Mouse (Mus musculus) ES-CJ7 (cell line): ENCODE data around the gene Spata7.
A peak's percentile ranks its signal among the peaks of the same experiment; 100 is the strongest.

Source experiments
- DNase-seq: peaks from one replicate; pipeline ENCODE4 v3.0.0; 2011; ENCODE audit warnings: low read depth, low spot score

The Spata7 gene

GRCm38 (mm10) chr12:98670429-98670828, 42.5 kb downstream of the Spata7 start:
- peak; percentile 29 for DNase-seq

GRCm38 (mm10) chr12:98673879-98674278, 45.9 kb downstream of the Spata7 start:
- DNase-seq = peak; percentile 23

GRCm38 (mm10) chr12:98674627-98675143, 46.7 kb downstream of the Spata7 start:
- DNase-seq = peak; percentile 91

- DNase-seq = no peak
Measured at GRCm38 (mm10) chr12:98676861-98677260, 48.9 kb downstream of the Spata7 start.

GRCm38 (mm10) chr12:98677336-98677735, 49.4 kb downstream of the Spata7 start:
- no peak for DNase-seq

- no peak for DNase-seq
Measured at GRCm38 (mm10) chr12:98679906-98680305, 51.9 kb downstream of the Spata7 start.

- DNase-seq = peak; percentile 25
Measured at GRCm38 (mm10) chr12:98682196-98682595, 54.2 kb downstream of the Spata7 start.

- DNase-seq = no peak
Measured at GRCm38 (mm10) chr12:98683171-98683570, 55.2 kb downstream of the Spata7 start.

- no peak for DNase-seq
Measured at GRCm38 (mm10) chr12:98683574-98683973, 55.6 kb downstream of the Spata7 start.

GRCm38 (mm10) chr12:98690230-98690629, 62.3 kb downstream of the Spata7 start:
- DNase-seq = no peak

- DNase-seq = no peak
Measured at GRCm38 (mm10) chr12:98697202-98697601, 69.2 kb downstream of the Spata7 start.

GRCm38 (mm10) chr12:98701564-98701963, 73.6 kb downstream of the Spata7 start:
- DNase-seq = no peak

GRCm38 (mm10) chr12:98703554-98703953, 75.6 kb downstream of the Spata7 start:
- no peak for DNase-seq

- DNase-seq = peak; percentile 69
Measured at GRCm38 (mm10) chr12:98703961-98704360, 76.0 kb downstream of the Spata7 start.

- no peak for DNase-seq
Measured at GRCm38 (mm10) chr12:98712819-98713218, 84.9 kb downstream of the Spata7 start.

GRCm38 (mm10) chr12:98713621-98714103, 85.7 kb downstream of the Spata7 start:
- no peak for DNase-seq

GRCm38 (mm10) chr12:98714757-98715156, 86.8 kb downstream of the Spata7 start:
- no peak for DNase-seq

GRCm38 (mm10) chr12:98716142-98716541, 88.2 kb downstream of the Spata7 start:
- no peak for DNase-seq
